In genomic region chr16:50242444-50242843, GRCm38 (mm10) we compare ENCODE assay signal across 12 mouse cellular contexts.
DNase-seq lines count a peak whose midpoint lies in the region; ATAC-seq and TF ChIP-seq lines count a peak whose summit lies in the region.
"Had no signal": no experiment of that assay in that cellular context is flagged by ENCODE, and none has a peak within 500 bp of the region (broad histone marks: within the 10 kb centered on the region; RNA-seq: fewer than 3 reads in every experiment).

No protein-coding gene starts in this region.

- intact Hi-C loops in heart, postnatal 25 days (cut with DNase I), result loop anchor here (5.0 kb wide), 1 partner anchor 740 kb away; no protein-coding TSS in a partner anchor

- no peaks in the 10 kb centered on the region for H3K9me3 ChIP-seq in heart, postnatal 0 days (replicated peaks; ENCODE audit: control insufficient read depth, low read length)
- H3K9me3 ChIP-seq in neural tube, embryonic 14.5 days (ENCODE audit: control insufficient read depth, low read length), result no peaks in the 10 kb centered on the region
- no peaks in the 10 kb centered on the region for H3K9me3 ChIP-seq in forebrain, embryonic 15.5 days

- H3K36me3 ChIP-seq in heart, postnatal 0 days (replicated peaks; ENCODE audit: control insufficient read depth, insufficient read depth, low read length), result peaks cover 15% of the 10 kb centered on the region
- no peaks in the 10 kb centered on the region for H3K36me3 ChIP-seq in neural tube, embryonic 14.5 days (ENCODE audit: control insufficient read depth, insufficient read depth, low read length)
- no peaks in the 10 kb centered on the region for H3K36me3 ChIP-seq in forebrain, embryonic 15.5 days

- H3K4me3 ChIP-seq in heart, postnatal 0 days (ENCODE audit: low read depth, low read length), result no peak overlapping the region
- H3K4me3 ChIP-seq in neural tube, embryonic 14.5 days (ENCODE audit: low read depth, low read length), result no peak overlapping the region
- H3K4me3 ChIP-seq in cortical plate, adult 2 months (ENCODE audit: insufficient read depth, low read length), result no peak overlapping the region
- no peak overlapping the region for H3K4me3 ChIP-seq in forebrain, embryonic 15.5 days

- TF ChIP-seq EP300 in heart, postnatal 0 days (IDR thresholded peaks at IDR 0.05; ENCODE audit: low read depth), result no peak

- H3K27ac ChIP-seq in heart, postnatal 0 days (ENCODE audit: low read depth), result no peak overlapping the region
- H3K27ac ChIP-seq in neural tube, embryonic 14.5 days (ENCODE audit: low read depth, low read length), result no peak overlapping the region
- H3K27ac ChIP-seq in cortical plate, adult 2 months (ENCODE audit: insufficient read depth, low read length), result no peak overlapping the region
- H3K27ac ChIP-seq in forebrain, embryonic 15.5 days (replicated peaks), result no peak overlapping the region
- H3K27ac ChIP-seq: liver, embryonic 14.5 days had no signal

- no peaks in the 10 kb centered on the region for H3K4me1 ChIP-seq in heart, postnatal 0 days (ENCODE audit: control insufficient read depth, insufficient read depth)
- no peaks in the 10 kb centered on the region for H3K4me1 ChIP-seq in neural tube, embryonic 14.5 days (ENCODE audit: control insufficient read depth, insufficient read depth, low read length)
- no peaks in the 10 kb centered on the region for H3K4me1 ChIP-seq in cortical plate, adult 2 months (ENCODE audit: control insufficient read depth, insufficient read depth, low read length)
- no peaks in the 10 kb centered on the region for H3K4me1 ChIP-seq in forebrain, embryonic 15.5 days

- peak; percentile 26 for TF ChIP-seq CTCF in heart, postnatal 0 days (IDR thresholded peaks at IDR 0.05; ENCODE audit: low read depth)
- TF ChIP-seq CTCF in cortical plate, adult 2 months (IDR thresholded peaks at IDR 0.05; ENCODE audit: extremely low read depth, insufficient read depth, low read length), result peak; percentile 18; the same call in 1 of the 2 replicates

- WGBS in heart, postnatal 0 days, result 68% methylated on average over 4 of the region's 4 CpGs
- WGBS in neural tube, embryonic 14.5 days, result 81% methylated on average over 4 of the region's 4 CpGs
- WGBS in forebrain, embryonic 15.5 days, result 75% methylated on average over 4 of the region's 4 CpGs

- DNase-seq in heart, postnatal 0 days (ENCODE audit: low spot score), result no peak
- DNase-seq in heart, postnatal 25 days (ENCODE audit: low spot score), result no peak
- DNase-seq in kidney, postnatal 14 days, result peak; percentile 16
- no peak for DNase-seq in kidney, adult 9 months
- DNase-seq in neural tube, embryonic 10.5 days (ENCODE audit: extremely low spot score, low spot score), result no peak
- DNase-seq: adrenal gland, postnatal 14 days; embryo, embryonic 11 days; heart, adult 18-20 months had no signal

- no peaks in the 10 kb centered on the region for H3K27me3 ChIP-seq in heart, postnatal 0 days (ENCODE audit: control insufficient read depth, insufficient read depth, low read length)
- no peaks in the 10 kb centered on the region for H3K27me3 ChIP-seq in neural tube, embryonic 14.5 days (ENCODE audit: control insufficient read depth, insufficient read depth, low read length)
- no peaks in the 10 kb centered on the region for H3K27me3 ChIP-seq in forebrain, embryonic 15.5 days

- no peak for ATAC-seq in heart, postnatal 0 days (ENCODE audit: insufficient read depth, low read depth)
- 0 out of 2 replicates have a peak, but pooled peaks have one; percentile 44 for ATAC-seq in neural tube, embryonic 14.5 days (ENCODE audit: low read depth)
- ATAC-seq in forebrain, embryonic 15.5 days (replicated peaks), result no peak

- no peak for TF ChIP-seq POLR2A in cortical plate, adult 2 months (IDR thresholded peaks at IDR 0.05; ENCODE audit: extremely low read depth, insufficient read depth, low read length)

- H3K9ac ChIP-seq in heart, postnatal 0 days (replicated peaks; ENCODE audit: low read depth, low read length), result no peak overlapping the region
- no peak overlapping the region for H3K9ac ChIP-seq in neural tube, embryonic 14.5 days (replicated peaks; ENCODE audit: low read depth, low read length)
- no peak overlapping the region for H3K9ac ChIP-seq in forebrain, embryonic 15.5 days (replicated peaks)
- H3K9ac ChIP-seq: liver, embryonic 14.5 days had no signal

- no peak overlapping the region for H3K4me2 ChIP-seq in heart, postnatal 0 days (ENCODE audit: low read depth, low read length)
- H3K4me2 ChIP-seq in neural tube, embryonic 14.5 days (ENCODE audit: low read depth, low read length), result no peak overlapping the region
- H3K4me2 ChIP-seq in forebrain, embryonic 15.5 days (replicated peaks), result no peak overlapping the region
